Mouse (Mus musculus) lung, embryonic 14.5 days (tissue): ENCODE measurements around the gene Rpl18a. TPM values are rescaled to one million over a fixed set of nuclear protein-coding genes. Genes with fewer than 3 reads are reported as not detected.
A peak's percentile ranks its signal among the peaks of the same experiment; 100 is the strongest.

Experiments used
- ATAC-seq: fragments of 200-750 bp; cut with Nextera tagmentation; 2 replicates; pipeline ENCODE4 v1.8.0; 2017; ENCODE audit warnings: mild to moderate bottlenecking, moderate TSS enrichment, moderate library complexity; ENCODE audit not compliant: insufficient read depth
- DNase-seq: peaks from one replicate; pipeline ENCODE4 v3.0.0-alpha.2; 2015
- H3K27ac ChIP-seq: fragments of 300-500 bp; sonication (generic); 2 replicates; pipeline ENCODE4 v1.5.1; 2014; ENCODE audit warnings: low read depth, mild to moderate bottlenecking, moderate library complexity
- H3K27me3 ChIP-seq: fragments of 300-500 bp; sonication (generic); 2 replicates; pipeline ENCODE4 v1.6.1; 2014; ENCODE audit warnings: low read length, control low read depth; ENCODE audit not compliant: insufficient read depth
- H3K36me3 ChIP-seq: fragments of 300-500 bp; sonication (generic); 2 replicates; pipeline ENCODE4 v1.6.1; 2014; ENCODE audit warnings: control low read depth; ENCODE audit not compliant: insufficient read depth
- H3K4me1 ChIP-seq: fragments of 300-500 bp; sonication (generic); 2 replicates; pipeline ENCODE4 v1.6.1; 2014; ENCODE audit warnings: antibody characterized with exemption, control low read depth; ENCODE audit not compliant: insufficient read depth
- H3K4me2 ChIP-seq: fragments of 300-500 bp; sonication (generic); 2 replicates; pipeline ENCODE4 v1.6.1; 2014; ENCODE audit warnings: mild to moderate bottlenecking
- H3K4me3 ChIP-seq: fragments of 300-500 bp; sonication (generic); 2 replicates; pipeline ENCODE4 v1.5.1; 2014; ENCODE audit warnings: low read depth, low read length
- H3K9ac ChIP-seq: fragments of 300-500 bp; sonication (generic); 2 replicates; pipeline ENCODE4 v1.6.1; 2014
- H3K9me3 ChIP-seq: fragments of 300-500 bp; sonication (generic); 2 replicates; pipeline ENCODE4 v1.6.1; 2016; ENCODE audit warnings: low read depth, low read length, control low read depth
- CTCF ChIP-seq: IDR thresholded peaks from 2 replicates; pipeline ENCODE4 v1.5.1; 2016; ENCODE audit warnings: antibody characterized with exemption, low read depth
- WGBS: fragments of 180-500 bp; shearing (Covaris S2); extraction: QIAGEN DNeasy Blood & Tissue Kit; methylation state at CpG from one replicate; pipeline ENCODE4 v1.1.7; 2014; 5-methylcytosine and 5-hydroxymethylcytosine counted together
- polyA plus RNA-seq: library from polyadenylated mRNA; unstranded; fragments of >200 nt; fragmentation: Nextera tagmentation; extraction: Ambion mirVana; gene quantifications from 2 replicates; pipeline ENCODE4 v1.2.1, GENCODE M21; 2014

The Rpl18a gene
- polyA plus RNA-seq, 1 experiment from 2014 or later = 5,483 TPM

DNA sequence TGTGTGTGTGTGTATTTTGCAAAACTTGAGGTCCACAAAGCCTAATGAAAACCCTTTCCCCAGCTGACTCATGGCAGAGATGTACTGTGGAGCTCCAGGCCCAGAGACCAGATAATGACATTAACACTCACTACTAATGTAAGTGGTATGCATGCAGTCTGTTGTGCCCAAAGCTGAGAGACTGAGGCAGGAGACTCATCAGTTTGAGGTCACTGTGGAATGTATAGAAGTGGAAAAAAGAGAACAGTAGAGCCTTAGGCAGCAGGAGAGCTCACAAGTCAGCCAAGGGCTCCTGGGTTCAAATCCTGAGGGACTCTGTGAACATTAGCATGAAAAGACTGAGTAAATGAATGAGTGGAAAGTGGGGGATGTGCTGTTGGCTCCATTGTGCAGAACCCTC is 6.4 kb upstream of the Rpl18a start:
- Histone ChIP-seq H3K9me3 (no peaks in the 10 kb centered on the region), H3K4me2 (no peak overlapping the region), H3K4me1 (peaks cover 15% of the 10 kb centered on the region), H3K4me3 (no peak overlapping the region), H3K27me3 (peaks cover 3% of the 10 kb centered on the region; the same call in 1 of the 2 replicates), H3K36me3 (no peaks in the 10 kb centered on the region), H3K27ac (no peak overlapping the region), H3K9ac (no peak overlapping the region)
- no peak for DNase-seq
- ATAC-seq = no peak
- TF ChIP-seq CTCF = no peak

- WGBS = 36% methylated on average over 3 of the region's 4 CpGs
- ATAC-seq (no peak), DNase-seq (no peak)
- Histone ChIP-seq H3K4me1 (peaks cover 15% of the 10 kb centered on the region), H3K27ac (no peak overlapping the region), H3K9me3 (no peaks in the 10 kb centered on the region), H3K9ac (no peak overlapping the region), H3K4me3 (no peak overlapping the region), H3K27me3 (peaks cover 3% of the 10 kb centered on the region; the same call in 1 of the 2 replicates), H3K36me3 (no peaks in the 10 kb centered on the region), H3K4me2 (no peak overlapping the region)
- no peak for TF ChIP-seq CTCF
These were observed 5.9 kb upstream of the Rpl18a start for GRCm38 (mm10) chr8:70903112-70903511.

DNA sequence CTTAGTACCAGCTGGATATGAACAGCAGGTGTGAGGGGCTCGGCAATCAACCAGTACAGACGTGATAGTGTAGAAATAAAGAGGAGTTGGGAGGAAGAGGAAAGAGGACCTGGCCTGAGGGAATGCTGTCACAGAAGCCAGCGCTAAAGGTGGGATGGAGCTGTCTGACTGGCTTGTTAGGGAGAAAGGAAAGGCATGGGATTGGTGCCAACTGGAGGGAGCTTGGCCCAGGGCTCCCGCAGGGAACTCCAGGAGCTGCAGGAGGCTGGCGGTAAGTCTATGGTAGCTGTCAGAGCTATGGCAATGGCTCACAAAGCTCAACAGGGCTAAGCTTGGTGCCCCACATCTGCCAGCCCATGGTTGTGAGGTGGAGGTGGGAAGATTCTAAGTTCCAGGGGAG is 5.0 kb upstream of the Rpl18a start:
- no peak overlapping the region for H3K9ac ChIP-seq
- H3K27ac ChIP-seq = no peak overlapping the region
- H3K27me3 ChIP-seq = peaks cover 3% of the 10 kb centered on the region; the same call in 1 of the 2 replicates
- peaks cover 14% of the 10 kb centered on the region for H3K4me1 ChIP-seq
- ATAC-seq (no peak), DNase-seq (peak; percentile 17)
- 30% methylated on average over 5 of the region's 5 CpGs for WGBS
- no peak for TF ChIP-seq CTCF
- H3K4me3 ChIP-seq = no peak overlapping the region
- no peaks in the 10 kb centered on the region for H3K9me3 ChIP-seq
- no peak overlapping the region for H3K4me2 ChIP-seq
- no peaks in the 10 kb centered on the region for H3K36me3 ChIP-seq

DNA sequence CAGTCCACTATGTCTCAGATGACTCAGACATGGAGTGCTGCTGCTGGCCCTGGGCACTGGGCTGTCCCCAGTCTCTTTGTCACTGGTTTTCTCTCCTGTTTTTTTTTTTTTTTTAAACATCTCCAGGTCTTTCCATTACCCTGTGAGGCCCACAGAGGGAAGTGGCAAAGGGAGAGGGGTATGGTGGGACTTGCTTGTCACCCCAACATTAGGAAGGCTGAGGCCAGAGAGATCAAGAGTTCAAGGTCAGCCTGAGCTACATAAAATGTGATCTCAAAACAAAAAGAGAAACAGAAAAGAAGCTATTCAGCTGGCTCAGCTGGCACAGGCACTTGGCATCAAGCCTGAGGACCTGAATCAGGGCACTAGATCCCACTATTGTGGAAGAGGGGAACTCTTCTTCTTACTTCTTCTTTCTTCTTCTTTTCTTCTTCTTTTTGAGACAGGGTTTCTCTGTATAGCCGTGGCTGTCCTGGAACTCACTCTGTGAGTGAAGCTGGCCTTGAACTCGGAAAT is 3.7 kb upstream of the Rpl18a start:
- Histone ChIP-seq H3K36me3 (peaks cover 6% of the 10 kb centered on the region; the same call in 1 of the 2 replicates), H3K4me3 (no peak overlapping the region), H3K9ac (no peak overlapping the region), H3K9me3 (no peaks in the 10 kb centered on the region), H3K27ac (no peak overlapping the region), H3K4me1 (peaks cover 7% of the 10 kb centered on the region; the same call in 1 of the 2 replicates), H3K4me2 (no peak overlapping the region), H3K27me3 (peaks cover 3% of the 10 kb centered on the region; the same call in 1 of the 2 replicates)
- DNase-seq = no peak
- no peak for ATAC-seq
- WGBS = 67% methylated on average over 2 of the region's 2 CpGs
- TF ChIP-seq CTCF = no peak

DNA sequence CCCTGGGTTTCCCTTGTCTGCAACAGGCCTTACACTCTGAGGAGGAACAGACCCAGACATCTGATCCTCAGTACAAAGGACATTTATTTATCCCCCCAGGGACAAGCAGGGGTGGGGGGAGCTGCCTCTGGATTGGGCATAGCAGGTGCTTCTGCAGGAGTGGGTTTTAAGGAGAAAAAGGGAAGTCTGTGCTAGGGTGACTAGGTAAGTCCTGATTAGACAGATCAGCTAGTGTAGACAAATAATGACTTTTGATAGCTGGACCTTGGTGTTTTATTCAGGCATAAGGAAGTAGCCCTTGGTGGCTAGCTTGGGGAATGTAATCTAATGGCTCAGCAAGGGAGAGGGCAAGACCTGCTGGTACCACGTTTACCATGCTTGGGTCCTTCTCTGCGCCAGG is 2.0 kb upstream of the Rpl18a start:
- H3K4me3 ChIP-seq = no peak overlapping the region
- DNase-seq = no peak
- H3K4me1 ChIP-seq = no peaks in the 10 kb centered on the region
- no peak overlapping the region for H3K4me2 ChIP-seq
- H3K27ac ChIP-seq = no peak overlapping the region
- peaks cover 23% of the 10 kb centered on the region for H3K36me3 ChIP-seq
- no peak for ATAC-seq
- H3K9ac ChIP-seq = no peak overlapping the region
- no peaks in the 10 kb centered on the region for H3K9me3 ChIP-seq
- H3K27me3 ChIP-seq = peaks cover 3% of the 10 kb centered on the region; the same call in 1 of the 2 replicates
- TF ChIP-seq CTCF = no peak
- 70% methylated on average over 2 of the region's 2 CpGs for WGBS

DNA sequence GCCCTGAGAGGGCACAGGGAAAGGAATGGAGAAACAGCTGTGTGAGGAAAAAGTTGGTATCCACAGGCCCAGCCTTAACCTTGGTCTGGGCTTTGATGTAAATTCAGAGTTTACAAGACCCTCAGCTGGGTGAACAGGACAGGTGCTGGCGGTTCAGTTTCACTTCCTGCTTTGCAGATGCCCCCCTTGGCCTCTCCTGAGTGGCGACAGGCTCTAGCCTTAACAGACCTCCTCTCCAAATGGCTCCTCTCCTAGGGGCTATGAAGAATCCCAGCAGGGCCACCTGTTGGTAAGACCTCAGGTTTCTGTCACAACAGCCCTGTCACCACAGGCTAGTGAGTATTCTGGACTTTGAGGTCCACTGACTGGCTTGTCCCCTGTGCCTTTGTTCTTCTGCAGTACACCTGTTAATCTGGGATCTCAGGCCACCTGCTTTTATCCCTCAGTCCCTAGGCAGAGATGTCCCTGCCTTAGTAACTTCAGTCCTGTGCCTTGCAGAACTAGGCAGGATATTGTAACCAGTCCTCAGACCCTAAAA is 1.5 kb upstream of the Rpl18a start:
- H3K27ac ChIP-seq = no peak overlapping the region
- no peaks in the 10 kb centered on the region for H3K9me3 ChIP-seq
- H3K36me3 ChIP-seq = peaks cover 28% of the 10 kb centered on the region
- H3K4me2 ChIP-seq = peak overlapping the region; percentile 80; the same call in 1 of the 2 replicates
- TF ChIP-seq CTCF = no peak
- 36% methylated on average over 2 of the region's 2 CpGs for WGBS
- peaks cover 4% of the 10 kb centered on the region; the same call in 1 of the 2 replicates for H3K27me3 ChIP-seq
- H3K9ac ChIP-seq = 0 out of 2 replicates have a peak overlapping the region, but pooled peaks have one; percentile 69
- no peak for DNase-seq
- 0 out of 2 replicates have a peak overlapping the region, but pooled peaks have one; percentile 83 for H3K4me3 ChIP-seq
- no peak for ATAC-seq
- no peaks in the 10 kb centered on the region for H3K4me1 ChIP-seq

DNA sequence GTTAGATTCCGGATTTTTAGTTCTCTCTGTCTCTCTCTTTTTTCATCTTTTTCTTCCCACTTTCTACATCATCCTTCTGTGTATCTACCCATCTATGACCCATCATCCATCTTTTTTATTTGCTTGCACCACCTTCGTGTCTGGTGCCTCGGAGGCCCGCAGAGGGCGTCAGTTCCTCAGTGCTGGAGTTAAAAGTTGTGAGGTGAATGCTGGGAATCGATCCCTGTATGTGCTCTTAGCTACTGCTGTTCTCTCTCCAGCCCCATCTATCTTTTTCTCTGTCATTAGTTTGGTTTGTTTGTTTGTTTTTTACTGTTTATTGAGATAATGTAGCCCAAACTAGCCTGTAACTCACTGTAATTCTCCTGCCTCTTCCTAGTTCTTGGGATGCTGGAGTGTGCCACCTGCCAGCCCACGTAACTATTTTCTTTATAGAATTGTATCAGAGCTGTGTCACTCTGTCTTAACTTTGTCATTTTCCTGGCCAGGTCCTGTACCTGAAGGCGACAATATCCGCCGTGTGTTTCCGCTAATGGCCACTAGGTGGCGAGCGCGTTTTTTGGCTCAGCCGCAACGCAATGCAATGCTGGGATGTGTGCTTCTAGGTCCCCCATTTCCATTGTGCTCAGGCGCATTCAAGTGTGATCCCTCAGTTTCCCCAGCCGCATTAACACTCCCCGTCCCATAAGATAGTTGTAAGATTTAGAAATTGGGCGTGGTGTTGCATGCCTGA is 635 bp upstream of the Rpl18a start:
- peak; percentile 97 for TF ChIP-seq CTCF
- Histone ChIP-seq H3K27me3 (peaks cover 12% of the 10 kb centered on the region), H3K36me3 (peaks cover 32% of the 10 kb centered on the region), H3K9ac (peak overlapping the region; percentile 69), H3K9me3 (no peaks in the 10 kb centered on the region), H3K4me2 (peak overlapping the region; percentile 80), H3K4me1 (no peaks in the 10 kb centered on the region), H3K4me3 (peak overlapping the region; percentile 83), H3K27ac (peak overlapping the region; percentile 87)
- under 1% methylated on average over 20 of the region's 20 CpGs for WGBS
- ATAC-seq = peak; percentile 44
- DNase-seq = peak; percentile 96
